Mouse (Mus musculus) spleen, adult 12 weeks (tissue): Measurements from ENCODE around the gene Hpcal4.
A peak's percentile ranks its signal among the peaks of the same experiment; 100 is the strongest.
"Not testable (repeated sequence)": the region's sequence is repeated elsewhere in the genome, so short reads cannot be mapped to it uniquely, and the experiment has no call there.

Experiments used
- DNase-seq: peaks from one replicate; pipeline ENCODE4 v3.0.0; 2022; ENCODE audit warnings: low spot score

The Hpcal4 gene

GRCm38 (mm10) chr4:123182328-123183238, at the start of gene Hpcal4:
Gene Hpcal4, plus strand, starts transcription at chr4:123183227.
- DNase-seq = no peak

GRCm38 (mm10) chr4:123137551-123137950, 45.5 kb upstream of the Hpcal4 start:
- DNase-seq = no peak

- DNase-seq = peak; percentile 70
These were observed 43.4 kb upstream of the Hpcal4 start, which contains the start of gene Ppie for GRCm38 (mm10) chr4:123139513-123140154. Gene Ppie, minus strand, starts transcription at chr4:123139951.

- DNase-seq = no peak
These were observed 35.4 kb upstream of the Hpcal4 start for GRCm38 (mm10) chr4:123147446-123148150.

- no peak for DNase-seq
These were observed 31.0 kb upstream of the Hpcal4 start for GRCm38 (mm10) chr4:123152003-123152402.

GRCm38 (mm10) chr4:123152976-123153375, 30.1 kb upstream of the Hpcal4 start:
- DNase-seq = no peak

GRCm38 (mm10) chr4:123155004-123155403, 28.0 kb upstream of the Hpcal4 start:
- DNase-seq = no peak

GRCm38 (mm10) chr4:123155427-123155826, 27.6 kb upstream of the Hpcal4 start:
- DNase-seq = no peak

- DNase-seq = no peak
These were observed 27.2 kb upstream of the Hpcal4 start for GRCm38 (mm10) chr4:123155840-123156239.

- no peak for DNase-seq
These were observed 22.5 kb upstream of the Hpcal4 start for GRCm38 (mm10) chr4:123160571-123160970.

GRCm38 (mm10) chr4:123161251-123161650, 21.8 kb upstream of the Hpcal4 start:
- not testable (repeated sequence) for DNase-seq

- no peak for DNase-seq
These were observed 20.6 kb upstream of the Hpcal4 start for GRCm38 (mm10) chr4:123162305-123162917.

- DNase-seq = no peak
These were observed 18.9 kb upstream of the Hpcal4 start for GRCm38 (mm10) chr4:123164157-123164556.

GRCm38 (mm10) chr4:123171811-123172210, 11.2 kb upstream of the Hpcal4 start:
- no peak for DNase-seq

- peak; percentile 18 for DNase-seq
These were observed 421 bp downstream of the Hpcal4 start for GRCm38 (mm10) chr4:123183239-123184056.

GRCm38 (mm10) chr4:123184816-123185215, 1.8 kb downstream of the Hpcal4 start:
- DNase-seq = no peak

GRCm38 (mm10) chr4:123192336-123192735, 9.3 kb downstream of the Hpcal4 start:
- no peak for DNase-seq

GRCm38 (mm10) chr4:123193791-123194190, 10.8 kb downstream of the Hpcal4 start:
- DNase-seq = no peak

- no peak for DNase-seq
These were observed 13.7 kb downstream of the Hpcal4 start for GRCm38 (mm10) chr4:123196695-123197094.

- no peak for DNase-seq
These were observed 17.8 kb downstream of the Hpcal4 start for GRCm38 (mm10) chr4:123200771-123201185.
